Mouse (Mus musculus): ENCODE measurements around the gene AC124502.3. TPM values are rescaled to one million over a fixed set of nuclear protein-coding genes. Genes with fewer than 3 reads are reported as not detected.

AC124502.3 gene
- polyA plus RNA-seq, 1 experiment from 2014 or later: 3.4 TPM

- Histone ChIP-seq H3K27ac (no peak overlapping the region), H3K9me3 (replicated peaks) (no peaks in the 10 kb centered on the region), H3K27me3 (peaks cover 48% of the 10 kb centered on the region), H3K4me3 (no peak overlapping the region), H3K4me1 (peaks cover 16% of the 10 kb centered on the region), H3K36me3 (ENCODE audit: poor library complexity, severe bottlenecking) (peaks cover 27% of the 10 kb centered on the region), H3K9ac (no peak overlapping the region), H3K4me2 (no peak overlapping the region)
- ATAC-seq: no peak
- 32% methylated on average over 25 of the region's 25 CpGs for WGBS
Measured at GRCm38 (mm10) chr19:5052166-5052822, 13.6 kb downstream of the AC124502.3 start.

GRCm38 (mm10) chr19:5052853-5053252 is 14.2 kb downstream of the AC124502.3 start:
- Histone ChIP-seq H3K36me3 (ENCODE audit: poor library complexity, severe bottlenecking) (peaks cover 21% of the 10 kb centered on the region), H3K4me3 (no peak overlapping the region), H3K9ac (no peak overlapping the region), H3K4me2 (no peak overlapping the region), H3K4me1 (peaks cover 16% of the 10 kb centered on the region), H3K9me3 (replicated peaks) (no peaks in the 10 kb centered on the region), H3K27ac (no peak overlapping the region), H3K27me3 (peaks cover 48% of the 10 kb centered on the region)
- no peak for ATAC-seq
- WGBS: 59% methylated on average over 17 of the region's 17 CpGs

GRCm38 (mm10) chr19:5053909-5054308 is 15.2 kb downstream of the AC124502.3 start:
- Histone ChIP-seq H3K27me3 (peaks cover 48% of the 10 kb centered on the region), H3K27ac (no peak overlapping the region), H3K36me3 (ENCODE audit: poor library complexity, severe bottlenecking) (peaks cover 11% of the 10 kb centered on the region), H3K4me3 (no peak overlapping the region), H3K9me3 (replicated peaks) (no peaks in the 10 kb centered on the region), H3K9ac (no peak overlapping the region), H3K4me1 (peaks cover 21% of the 10 kb centered on the region), H3K4me2 (no peak overlapping the region)
- peak; percentile 16; the same call in 1 of the 2 replicates for ATAC-seq
- 19% methylated on average over 9 of the region's 9 CpGs for WGBS

GRCm38 (mm10) chr19:5056251-5056650 is 17.6 kb downstream of the AC124502.3 start:
- WGBS: 11% methylated on average over 6 of the region's 6 CpGs
- Histone ChIP-seq H3K4me1 (peaks cover 21% of the 10 kb centered on the region), H3K27ac (no peak overlapping the region), H3K4me2 (no peak overlapping the region), H3K9me3 (replicated peaks) (no peaks in the 10 kb centered on the region), H3K4me3 (no peak overlapping the region), H3K9ac (no peak overlapping the region), H3K36me3 (ENCODE audit: poor library complexity, severe bottlenecking) (no peaks in the 10 kb centered on the region), H3K27me3 (peaks cover 35% of the 10 kb centered on the region)
- ATAC-seq: peak; percentile 71

GRCm38 (mm10) chr19:5057876-5058775 is 19.4 kb downstream of the AC124502.3 start:
- Histone ChIP-seq H3K27me3 (peaks cover 16% of the 10 kb centered on the region), H3K9ac (no peak overlapping the region), H3K4me3 (no peak overlapping the region), H3K36me3 (ENCODE audit: poor library complexity, severe bottlenecking) (no peaks in the 10 kb centered on the region), H3K27ac (no peak overlapping the region), H3K9me3 (replicated peaks) (no peaks in the 10 kb centered on the region), H3K4me2 (no peak overlapping the region), H3K4me1 (peaks cover 21% of the 10 kb centered on the region)
- no peak for ATAC-seq
- 27% methylated on average over 16 of the region's 16 CpGs for WGBS

GRCm38 (mm10) chr19:5058801-5059771 is 20.4 kb downstream of the AC124502.3 start:
- H3K27me3 ChIP-seq: peaks cover 8% of the 10 kb centered on the region
- H3K9ac ChIP-seq: no peak overlapping the region
- ATAC-seq: no peak
- H3K27ac ChIP-seq: no peak overlapping the region
- H3K4me1 ChIP-seq: peaks cover 21% of the 10 kb centered on the region
- no peak overlapping the region for H3K4me3 ChIP-seq
- H3K9me3 ChIP-seq (replicated peaks): no peaks in the 10 kb centered on the region
- H3K36me3 ChIP-seq (ENCODE audit: poor library complexity, severe bottlenecking): no peaks in the 10 kb centered on the region
- H3K4me2 ChIP-seq: no peak overlapping the region
- 19% methylated on average over 10 of the region's 10 CpGs for WGBS

- 47% methylated on average over 5 of the region's 5 CpGs for WGBS
- Histone ChIP-seq H3K27ac (no peak overlapping the region), H3K36me3 (ENCODE audit: poor library complexity, severe bottlenecking) (no peaks in the 10 kb centered on the region), H3K4me2 (no peak overlapping the region), H3K4me3 (no peak overlapping the region), H3K9me3 (replicated peaks) (no peaks in the 10 kb centered on the region), H3K9ac (no peak overlapping the region), H3K4me1 (peaks cover 21% of the 10 kb centered on the region), H3K27me3 (peaks cover 3% of the 10 kb centered on the region)
- ATAC-seq: 0 out of 2 replicates have a peak, but pooled peaks have one; percentile 28
Measured at GRCm38 (mm10) chr19:5060365-5061330, 22.0 kb downstream of the AC124502.3 start.

- 87% methylated on average over 5 of the region's 5 CpGs for WGBS
- no peak overlapping the region for H3K9ac ChIP-seq
- no peak for ATAC-seq
- H3K9me3 ChIP-seq (replicated peaks): no peaks in the 10 kb centered on the region
- peaks cover 17% of the 10 kb centered on the region for H3K4me1 ChIP-seq
- H3K36me3 ChIP-seq (ENCODE audit: poor library complexity, severe bottlenecking): no peaks in the 10 kb centered on the region
- no peak overlapping the region for H3K4me3 ChIP-seq
- no peak overlapping the region for H3K4me2 ChIP-seq
- peaks cover 15% of the 10 kb centered on the region for H3K27me3 ChIP-seq
- no peak overlapping the region for H3K27ac ChIP-seq
Measured at GRCm38 (mm10) chr19:5062041-5062440, 23.4 kb downstream of the AC124502.3 start.

GRCm38 (mm10) chr19:5062446-5062845 is 23.8 kb downstream of the AC124502.3 start:
- Histone ChIP-seq H3K27ac (no peak overlapping the region), H3K9me3 (replicated peaks) (no peaks in the 10 kb centered on the region), H3K4me3 (no peak overlapping the region), H3K27me3 (peaks cover 19% of the 10 kb centered on the region), H3K9ac (no peak overlapping the region), H3K36me3 (ENCODE audit: poor library complexity, severe bottlenecking) (no peaks in the 10 kb centered on the region), H3K4me1 (peaks cover 21% of the 10 kb centered on the region), H3K4me2 (no peak overlapping the region)
- WGBS: 93% methylated on average over 6 of the region's 6 CpGs
- no peak for ATAC-seq

- Histone ChIP-seq H3K36me3 (ENCODE audit: poor library complexity, severe bottlenecking) (no peaks in the 10 kb centered on the region), H3K4me3 (no peak overlapping the region), H3K27ac (no peak overlapping the region), H3K9me3 (replicated peaks) (no peaks in the 10 kb centered on the region), H3K4me2 (no peak overlapping the region), H3K9ac (0 out of 2 replicates have a peak overlapping the region, but pooled peaks have one; percentile 14), H3K4me1 (peaks cover 28% of the 10 kb centered on the region), H3K27me3 (peaks cover 40% of the 10 kb centered on the region)
- WGBS: 72% methylated on average over 7 of the region's 7 CpGs
- ATAC-seq: no peak
Measured at GRCm38 (mm10) chr19:5065104-5065503, 26.4 kb downstream of the AC124502.3 start.

All from forebrain, embryonic 13.5 days (tissue).